Mouse (Mus musculus) erythroblast, adult 5-6 weeks (primary cell): ENCODE data around the gene Trip10. TPM values are rescaled to one million over a fixed set of nuclear protein-coding genes. Genes with fewer than 3 reads are reported as not detected.

Source experiments
- ATAC-seq: replicated peaks from 2 replicates; pipeline ENCODE4 v1.8.0; 2016; ENCODE audit warnings: moderate number of reproducible peaks, mild to moderate bottlenecking, moderate TSS enrichment, inconsistent platforms; ENCODE audit not compliant: poor library complexity, low FRiP score, severe bottlenecking
- total RNA-seq, 2 experiments: library from RNA; stranded (forward) in 1 of 2; stranded (reverse) in 1 of 2; fragments of 150-400 nt in 1 of 2; fragments of 200-764, 138-1000 nt in 1 of 2; gene quantifications; 2 replicates each; pipeline versions ENCODE4 v1.2.3 to v1.2.4; 2015 to 2017; ENCODE audit warnings: low replicate concordance in 2 of 2

The Trip10 gene
- total RNA-seq (2015; ENCODE audit: low replicate concordance) (0.42 and 3.1 TPM in 2 replicates), total RNA-seq (2017; ENCODE audit: low replicate concordance) (1.8 and 5.5 TPM in 2 replicates)

GRCm38 (mm10) chr17:57249186-57250181 lies at the start of gene Trip10:
Gene Trip10, plus strand, starts transcription at chr17:57249455.
- peak; percentile 43 for ATAC-seq

GRCm38 (mm10) chr17:57201841-57202724 lies 47.2 kb upstream of the Trip10 start:
- ATAC-seq: no peak

GRCm38 (mm10) chr17:57207938-57208337 lies 41.3 kb upstream of the Trip10 start:
- no peak for ATAC-seq

- no peak for ATAC-seq
Observed at GRCm38 (mm10) chr17:57209330-57209729, 39.9 kb upstream of the Trip10 start.

- no peak for ATAC-seq
Observed at GRCm38 (mm10) chr17:57211501-57211900, 37.8 kb upstream of the Trip10 start.

GRCm38 (mm10) chr17:57214676-57215387 lies 34.4 kb upstream of the Trip10 start:
- no peak for ATAC-seq

- ATAC-seq: no peak
Observed at GRCm38 (mm10) chr17:57218335-57218900, 30.8 kb upstream of the Trip10 start.

- no peak for ATAC-seq
Observed at GRCm38 (mm10) chr17:57219167-57219883, 29.9 kb upstream of the Trip10 start.

GRCm38 (mm10) chr17:57219884-57220207 lies 29.4 kb upstream of the Trip10 start:
- ATAC-seq: no peak

- ATAC-seq: no peak
Observed at GRCm38 (mm10) chr17:57221911-57222310, 27.3 kb upstream of the Trip10 start.

- no peak for ATAC-seq
Observed at GRCm38 (mm10) chr17:57223313-57223712, 25.9 kb upstream of the Trip10 start.

GRCm38 (mm10) chr17:57227468-57227867 lies 21.8 kb upstream of the Trip10 start:
- ATAC-seq: no peak

- no peak for ATAC-seq
Observed at GRCm38 (mm10) chr17:57228014-57228413, 21.2 kb upstream of the Trip10 start, which contains the start of gene C3. Gene C3, minus strand, starts transcription at chr17:57228136.

GRCm38 (mm10) chr17:57228873-57229272 lies 20.4 kb upstream of the Trip10 start:
- no peak for ATAC-seq

- ATAC-seq: no peak
Observed at GRCm38 (mm10) chr17:57229851-57230727, 19.2 kb upstream of the Trip10 start.

- no peak for ATAC-seq
Observed at GRCm38 (mm10) chr17:57230728-57231125, 18.5 kb upstream of the Trip10 start.

GRCm38 (mm10) chr17:57231321-57231771 lies 17.9 kb upstream of the Trip10 start:
- no peak for ATAC-seq

GRCm38 (mm10) chr17:57232200-57232599 lies 17.1 kb upstream of the Trip10 start:
- no peak for ATAC-seq
